Mouse (Mus musculus) stomach, postnatal 0 days (tissue): ENCODE measurements around the gene Gmfg.

Experiments
- CTCF ChIP-seq: IDR thresholded peaks from 2 replicates; pipeline ENCODE4 v1.5.1; 2016; ENCODE audit warnings: antibody characterized with exemption, low read depth, mild to moderate bottlenecking, moderate library complexity
- EP300 ChIP-seq: optimal IDR thresholded peaks from 2 replicates; pipeline ENCODE3; 2016; ENCODE audit warnings: antibody characterized with exemption

DNA sequence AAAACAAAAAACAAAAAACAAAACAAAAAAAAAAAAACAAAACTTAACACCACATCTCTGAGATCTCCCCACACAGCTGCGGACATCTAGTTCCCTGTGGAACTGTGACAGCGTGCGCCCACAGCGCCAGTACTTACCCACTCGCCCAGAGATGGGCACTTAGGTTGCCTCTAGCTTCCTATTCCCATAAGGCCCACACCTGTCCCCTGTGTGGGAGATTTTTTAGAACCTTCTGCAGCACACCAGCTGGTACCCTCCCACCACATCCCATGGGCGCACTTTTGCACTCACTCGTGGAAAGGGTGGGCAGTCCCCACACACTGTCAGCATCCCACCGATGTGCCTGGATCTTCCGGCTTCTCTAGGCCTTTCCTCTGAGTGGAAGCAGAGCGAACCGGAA lies 45.6 kb downstream of the Gmfg start:
- TF ChIP-seq CTCF (no peak), EP300 (no peak)
